Mouse (Mus musculus) liver, adult 2 months (tissue): ENCODE measurements around the gene Snorc. TPM values are rescaled to one million over a fixed set of nuclear protein-coding genes. Genes with fewer than 3 reads are reported as not detected.
"Not testable (repeated sequence)": the region's sequence is repeated elsewhere in the genome, so short reads cannot be mapped to it uniquely, and the experiment has no call there.

Source experiments
- DNase-seq: peaks from one replicate; pipeline ENCODE4 v3.0.0-alpha.2; 2011; ENCODE audit warnings: low read depth, low spot score; ENCODE audit errors: extremely low read depth
- H3K27ac ChIP-seq: fragments of 200-500 bp; replicated peaks from 2 replicates; pipeline ENCODE4 v1.5.1; 2012; ENCODE audit warnings: low read depth, mild to moderate bottlenecking, control low read depth, inconsistent platforms, low read length; ENCODE audit not compliant: insufficient read depth
- H3K27me3 ChIP-seq: fragments of 200-500 bp; 2 replicates; pipeline ENCODE4 v1.6.1; 2012; ENCODE audit warnings: mild to moderate bottlenecking, moderate library complexity, low read length, inconsistent platforms; ENCODE audit not compliant: control insufficient read depth, insufficient read depth
- H3K36me3 ChIP-seq: fragments of 200-500 bp; 2 replicates; pipeline ENCODE4 v1.6.1; 2012; ENCODE audit warnings: low read length, inconsistent platforms; ENCODE audit not compliant: control insufficient read depth, insufficient read depth
- H3K4me1 ChIP-seq: fragments of 200-500 bp; 2 replicates; pipeline ENCODE4 v1.6.1; 2011; ENCODE audit warnings: low read length; ENCODE audit not compliant: control insufficient read depth, insufficient read depth
- H3K4me3 ChIP-seq: fragments of 200-500 bp; 2 replicates; pipeline ENCODE4 v1.5.1; 2011; ENCODE audit warnings: low read depth, mild to moderate bottlenecking, control low read depth, low read length, moderate library complexity; ENCODE audit not compliant: insufficient read depth
- H3K79me2 ChIP-seq: fragments of 200-500 bp; 2 replicates; pipeline ENCODE4 v1.6.1; 2012; ENCODE audit warnings: inconsistent platforms, mild to moderate bottlenecking, low read length, moderate library complexity; ENCODE audit not compliant: control insufficient read depth, insufficient read depth
- H3K9ac ChIP-seq: fragments of 200-500 bp; 2 replicates; pipeline ENCODE4 v1.6.1; 2012; ENCODE audit warnings: low read depth, mild to moderate bottlenecking, control low read depth, inconsistent platforms, low read length
- CTCF ChIP-seq: fragments of 200-500 bp; IDR thresholded peaks from 2 replicates; pipeline ENCODE4 v1.5.1; 2011; ENCODE audit warnings: low read depth, low read length, control low read depth
- POLR2A ChIP-seq: fragments of 200-500 bp; IDR thresholded peaks from 2 replicates; pipeline ENCODE4 v1.6.1; 2011; ENCODE audit warnings: low read length, control low read depth; ENCODE audit not compliant: insufficient read depth; ENCODE audit errors: extremely low read depth
- WGBS: fragments of 180-500 bp; shearing (Covaris S2); methylation state at CpG from one replicate; pipeline ENCODE4 v1.1.7; 2018; 5-methylcytosine and 5-hydroxymethylcytosine counted together
- polyA plus RNA-seq: library from polyadenylated mRNA; depleted of rRNA; stranded (reverse); fragments of >200 nt; gene quantifications from 2 replicates; pipeline ENCODE4 v1.2.3, GENCODE M21; 2012
- total RNA-seq: library from RNA; depleted of rRNA; stranded (reverse); fragments of >200 nt; gene quantifications from 2 replicates; pipeline ENCODE4 v1.2.3, GENCODE M21; 2014

Snorc gene
- total and polyA plus RNA-seq, 2 experiments = 0.32 TPM; not detected in 1

DNA sequence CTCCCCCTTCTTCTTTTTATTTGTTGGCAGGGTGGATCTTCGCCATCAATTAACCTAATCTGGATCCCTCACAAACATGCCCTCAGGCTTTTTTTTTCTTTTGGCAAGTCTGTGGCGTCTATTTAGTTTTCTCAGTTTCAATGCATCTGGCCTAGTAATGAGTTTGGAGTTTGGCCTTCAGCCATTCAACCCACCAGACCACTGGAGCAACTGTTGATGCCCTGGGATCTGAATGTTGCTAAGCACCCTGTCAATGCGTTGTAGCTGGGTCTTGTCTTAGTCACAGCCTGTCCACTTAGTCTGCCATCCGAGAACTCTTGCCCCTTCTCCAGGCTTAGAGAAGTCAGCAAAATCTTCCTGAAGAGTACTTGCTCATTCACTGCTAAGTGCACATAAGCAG lies 12.0 kb upstream of the Snorc start:
- H3K27ac ChIP-seq = no peak overlapping the region
- H3K27me3 ChIP-seq = no peaks in the 10 kb centered on the region
- H3K4me3 ChIP-seq = no peak overlapping the region
- DNase-seq = no peak
- H3K36me3 ChIP-seq = no peaks in the 10 kb centered on the region
- H3K79me2 ChIP-seq = no peaks in the 10 kb centered on the region
- no peak overlapping the region for H3K9ac ChIP-seq
- H3K4me1 ChIP-seq = no peaks in the 10 kb centered on the region
- TF ChIP-seq CTCF (no peak), POLR2A (no peak)
- WGBS = 84% methylated on average over 4 of the region's 4 CpGs

DNA sequence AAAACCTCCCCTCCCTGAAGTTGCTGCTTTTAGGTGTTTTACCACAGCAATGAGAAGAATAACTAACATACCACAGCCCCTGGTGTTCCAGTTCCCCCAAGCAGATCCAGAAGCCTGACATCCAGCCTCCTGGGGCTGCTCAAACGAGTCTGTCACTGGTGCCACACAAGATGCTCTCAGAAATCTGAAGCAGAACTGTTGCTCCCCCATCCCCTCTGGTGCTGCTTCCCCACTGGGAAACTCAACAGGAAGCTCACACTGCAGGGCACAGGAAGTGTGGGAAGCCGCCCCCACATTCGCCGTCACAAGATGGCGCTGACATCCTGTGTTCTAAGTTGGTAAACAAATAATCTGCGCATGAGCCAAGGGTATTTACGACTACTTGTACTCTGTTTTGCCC lies 10.2 kb upstream of the Snorc start:
- H3K27me3 ChIP-seq, H3K36me3 ChIP-seq, H3K4me3 ChIP-seq, DNase-seq, H3K27ac ChIP-seq, H3K4me1 ChIP-seq, H3K9ac ChIP-seq, H3K79me2 ChIP-seq: not testable (repeated sequence)
- 91% methylated on average over 7 of the region's 7 CpGs for WGBS

- Histone ChIP-seq H3K27me3 (no peaks in the 10 kb centered on the region), H3K4me1 (no peaks in the 10 kb centered on the region), H3K4me3 (no peak overlapping the region), H3K27ac (no peak overlapping the region), H3K9ac (no peak overlapping the region), H3K36me3 (no peaks in the 10 kb centered on the region), H3K79me2 (no peaks in the 10 kb centered on the region)
- 79% methylated on average over 9 of the region's 9 CpGs for WGBS
- no peak for DNase-seq
- TF ChIP-seq CTCF (no peak), POLR2A (no peak)
These were observed 2.6 kb upstream of the Snorc start for GRCm38 (mm10) chr1:87467469-87467868.

GRCm38 (mm10) chr1:87468321-87468720 lies 1.8 kb upstream of the Snorc start:
- no peaks in the 10 kb centered on the region for H3K79me2 ChIP-seq

GRCm38 (mm10) chr1:87471914-87472313 lies 1.8 kb downstream of the Snorc start:
- H3K27me3 ChIP-seq = no peaks in the 10 kb centered on the region
- H3K79me2 ChIP-seq = no peaks in the 10 kb centered on the region
- H3K4me1 ChIP-seq = 0 out of 2 replicates have a peak, but pooled peaks cover 3% of the 10 kb centered on the region
- no peak for DNase-seq
- no peak overlapping the region for H3K27ac ChIP-seq
- H3K36me3 ChIP-seq = no peaks in the 10 kb centered on the region
- 64% methylated on average over 7 of the region's 7 CpGs for WGBS
- TF ChIP-seq POLR2A (no peak), CTCF (no peak)
- H3K4me3 ChIP-seq = no peak overlapping the region
- H3K9ac ChIP-seq = no peak overlapping the region

More at GRCm38 (mm10) chr1:87468321-87468720, 1.8 kb upstream of the Snorc start:
- Histone ChIP-seq H3K9ac (no peak overlapping the region), H3K4me3 (no peak overlapping the region), H3K4me1 (0 out of 2 replicates have a peak, but pooled peaks cover 3% of the 10 kb centered on the region), H3K27ac (no peak overlapping the region), H3K27me3 (no peaks in the 10 kb centered on the region), H3K36me3 (no peaks in the 10 kb centered on the region)
- no peak for TF ChIP-seq POLR2A
- TF ChIP-seq CTCF = no peak
- no peak for DNase-seq
- 64% methylated on average over 6 of the region's 6 CpGs for WGBS

- Histone ChIP-seq H3K27me3 (no peaks in the 10 kb centered on the region), H3K36me3 (no peaks in the 10 kb centered on the region), H3K79me2 (no peaks in the 10 kb centered on the region), H3K4me1 (0 out of 2 replicates have a peak, but pooled peaks cover 3% of the 10 kb centered on the region), H3K9ac (no peak overlapping the region), H3K4me3 (no peak overlapping the region), H3K27ac (no peak overlapping the region)
- WGBS = 40% methylated on average over 7 of the region's 7 CpGs
- TF ChIP-seq POLR2A = no peak
- no peak for TF ChIP-seq CTCF
- DNase-seq = peak; percentile 52
These were observed 2.5 kb downstream of the Snorc start for GRCm38 (mm10) chr1:87472576-87472975.
